Mouse (Mus musculus) ES-Bruce4 (cell line): ENCODE measurements around the gene Pygm.

ENCODE experiments used
- CTCF ChIP-seq: IDR thresholded peaks from one replicate; pipeline ENCODE4 v1.8.1; 2011; ENCODE audit warnings: low read depth, low read length
- POLR2A ChIP-seq: IDR thresholded peaks from one replicate; pipeline ENCODE4 v1.8.1; 2011; ENCODE audit warnings: low read length; ENCODE audit not compliant: insufficient read depth

GRCm38 (mm10) chr19:6382323-6382924 lies 1.8 kb upstream of the Pygm start:
- TF ChIP-seq POLR2A = no peak
- no peak for TF ChIP-seq CTCF
